Mouse (Mus musculus): ENCODE results near the gene Pde7b.

Gene Pde7b

GRCm38 (mm10) chr10:20675321-20675720 lies 49.6 kb downstream of the Pde7b start:
- DNase-seq (ENCODE audit: low read depth, low spot score): no peak
- H3K36me3 ChIP-seq (ENCODE audit: control insufficient read depth, insufficient read depth, low read length, poor library complexity, severe bottlenecking): no peaks in the 10 kb centered on the region

GRCm38 (mm10) chr10:20673798-20674197 lies 51.1 kb downstream of the Pde7b start:
- no peak for DNase-seq (ENCODE audit: low read depth, low spot score)
- H3K36me3 ChIP-seq (ENCODE audit: control insufficient read depth, insufficient read depth, low read length, poor library complexity, severe bottlenecking): no peaks in the 10 kb centered on the region
- H3K27me3 ChIP-seq (ENCODE audit: control insufficient read depth, insufficient read depth, low read length, poor library complexity, severe bottlenecking): no peaks in the 10 kb centered on the region

More at GRCm38 (mm10) chr10:20675321-20675720, 49.6 kb downstream of the Pde7b start:
- no peaks in the 10 kb centered on the region for H3K27me3 ChIP-seq (ENCODE audit: control insufficient read depth, insufficient read depth, low read length, poor library complexity, severe bottlenecking)

GRCm38 (mm10) chr10:20672591-20672990 lies 52.3 kb downstream of the Pde7b start:
- Histone ChIP-seq H3K27me3 (ENCODE audit: control insufficient read depth, insufficient read depth, low read length, poor library complexity, severe bottlenecking) (no peaks in the 10 kb centered on the region), H3K36me3 (ENCODE audit: control insufficient read depth, insufficient read depth, low read length, poor library complexity, severe bottlenecking) (no peaks in the 10 kb centered on the region)
- DNase-seq (ENCODE audit: low read depth, low spot score): no peak

GRCm38 (mm10) chr10:20671621-20672020 lies 53.3 kb downstream of the Pde7b start:
- no peaks in the 10 kb centered on the region for H3K36me3 ChIP-seq (ENCODE audit: control insufficient read depth, insufficient read depth, low read length, poor library complexity, severe bottlenecking)

GRCm38 (mm10) chr10:20670541-20670940 lies 54.3 kb downstream of the Pde7b start:
- no peak for DNase-seq (ENCODE audit: low read depth, low spot score)
- no peaks in the 10 kb centered on the region for H3K36me3 ChIP-seq (ENCODE audit: control insufficient read depth, insufficient read depth, low read length, poor library complexity, severe bottlenecking)
- no peaks in the 10 kb centered on the region for H3K27me3 ChIP-seq (ENCODE audit: control insufficient read depth, insufficient read depth, low read length, poor library complexity, severe bottlenecking)

More at GRCm38 (mm10) chr10:20671621-20672020, 53.3 kb downstream of the Pde7b start:
- H3K27me3 ChIP-seq (ENCODE audit: control insufficient read depth, insufficient read depth, low read length, poor library complexity, severe bottlenecking): no peaks in the 10 kb centered on the region
- DNase-seq (ENCODE audit: low read depth, low spot score): no peak

GRCm38 (mm10) chr10:20669467-20669866 lies 55.4 kb downstream of the Pde7b start:
- DNase-seq (ENCODE audit: low read depth, low spot score): no peak

GRCm38 (mm10) chr10:20668577-20668976 lies 56.3 kb downstream of the Pde7b start:
- Histone ChIP-seq H3K27me3 (ENCODE audit: control insufficient read depth, insufficient read depth, low read length, poor library complexity, severe bottlenecking) (no peaks in the 10 kb centered on the region), H3K36me3 (ENCODE audit: control insufficient read depth, insufficient read depth, low read length, poor library complexity, severe bottlenecking) (no peaks in the 10 kb centered on the region)
- DNase-seq (ENCODE audit: low read depth, low spot score): no peak

More at GRCm38 (mm10) chr10:20669467-20669866, 55.4 kb downstream of the Pde7b start:
- Histone ChIP-seq H3K36me3 (ENCODE audit: control insufficient read depth, insufficient read depth, low read length, poor library complexity, severe bottlenecking) (no peaks in the 10 kb centered on the region), H3K27me3 (ENCODE audit: control insufficient read depth, insufficient read depth, low read length, poor library complexity, severe bottlenecking) (no peaks in the 10 kb centered on the region)

- DNase-seq (ENCODE audit: low read depth, low spot score): peak; percentile 18
- no peaks in the 10 kb centered on the region for H3K27me3 ChIP-seq (ENCODE audit: control insufficient read depth, insufficient read depth, low read length, poor library complexity, severe bottlenecking)
These were observed 58.2 kb downstream of the Pde7b start for GRCm38 (mm10) chr10:20666655-20667054.

GRCm38 (mm10) chr10:20662951-20663350 lies 61.9 kb downstream of the Pde7b start:
- peak; percentile 55 for DNase-seq (ENCODE audit: low read depth, low spot score)
- Histone ChIP-seq H3K27me3 (ENCODE audit: control insufficient read depth, insufficient read depth, low read length, poor library complexity, severe bottlenecking) (no peaks in the 10 kb centered on the region), H3K36me3 (ENCODE audit: control insufficient read depth, insufficient read depth, low read length, poor library complexity, severe bottlenecking) (no peaks in the 10 kb centered on the region)

More at GRCm38 (mm10) chr10:20666655-20667054, 58.2 kb downstream of the Pde7b start:
- no peaks in the 10 kb centered on the region for H3K36me3 ChIP-seq (ENCODE audit: control insufficient read depth, insufficient read depth, low read length, poor library complexity, severe bottlenecking)

GRCm38 (mm10) chr10:20661684-20662083 lies 63.2 kb downstream of the Pde7b start:
- no peaks in the 10 kb centered on the region for H3K27me3 ChIP-seq (ENCODE audit: control insufficient read depth, insufficient read depth, low read length, poor library complexity, severe bottlenecking)
- no peak for DNase-seq (ENCODE audit: low read depth, low spot score)
- H3K36me3 ChIP-seq (ENCODE audit: control insufficient read depth, insufficient read depth, low read length, poor library complexity, severe bottlenecking): no peaks in the 10 kb centered on the region

- H3K36me3 ChIP-seq (ENCODE audit: control insufficient read depth, insufficient read depth, low read length, poor library complexity, severe bottlenecking): no peaks in the 10 kb centered on the region
- DNase-seq (ENCODE audit: low read depth, low spot score): no peak
- no peaks in the 10 kb centered on the region for H3K27me3 ChIP-seq (ENCODE audit: control insufficient read depth, insufficient read depth, low read length, poor library complexity, severe bottlenecking)
These were observed 65.2 kb downstream of the Pde7b start for GRCm38 (mm10) chr10:20659718-20660117.

- Histone ChIP-seq H3K36me3 (ENCODE audit: control insufficient read depth, insufficient read depth, low read length, poor library complexity, severe bottlenecking) (no peaks in the 10 kb centered on the region), H3K27me3 (ENCODE audit: control insufficient read depth, insufficient read depth, low read length, poor library complexity, severe bottlenecking) (no peaks in the 10 kb centered on the region)
- no peak for DNase-seq (ENCODE audit: low read depth, low spot score)
These were observed 65.6 kb downstream of the Pde7b start for GRCm38 (mm10) chr10:20659268-20659667.

GRCm38 (mm10) chr10:20658716-20659115 lies 66.2 kb downstream of the Pde7b start:
- DNase-seq (ENCODE audit: low read depth, low spot score): no peak
- Histone ChIP-seq H3K36me3 (ENCODE audit: control insufficient read depth, insufficient read depth, low read length, poor library complexity, severe bottlenecking) (no peaks in the 10 kb centered on the region), H3K27me3 (ENCODE audit: control insufficient read depth, insufficient read depth, low read length, poor library complexity, severe bottlenecking) (no peaks in the 10 kb centered on the region)

GRCm38 (mm10) chr10:20657316-20658081 lies 67.4 kb downstream of the Pde7b start:
- DNase-seq (ENCODE audit: low read depth, low spot score): no peak
- Histone ChIP-seq H3K27me3 (ENCODE audit: control insufficient read depth, insufficient read depth, low read length, poor library complexity, severe bottlenecking) (no peaks in the 10 kb centered on the region), H3K36me3 (ENCODE audit: control insufficient read depth, insufficient read depth, low read length, poor library complexity, severe bottlenecking) (no peaks in the 10 kb centered on the region)

GRCm38 (mm10) chr10:20654590-20654989 lies 70.3 kb downstream of the Pde7b start:
- Histone ChIP-seq H3K36me3 (ENCODE audit: control insufficient read depth, insufficient read depth, low read length, poor library complexity, severe bottlenecking) (no peaks in the 10 kb centered on the region), H3K27me3 (ENCODE audit: control insufficient read depth, insufficient read depth, low read length, poor library complexity, severe bottlenecking) (no peaks in the 10 kb centered on the region)
- no peak for DNase-seq (ENCODE audit: low read depth, low spot score)

Data from splenic B cell, adult 2 months (primary cell).